Mouse (Mus musculus) ES-E14 (cell line): Measurements from ENCODE around the gene Arl6ip5. TPM values are rescaled to one million over a fixed set of nuclear protein-coding genes. Genes with fewer than 3 reads are reported as not detected.
A peak's percentile ranks its signal among the peaks of the same experiment; 100 is the strongest.

Source experiments
- DNase-seq: peaks from one replicate; pipeline ENCODE4 v3.0.0-alpha.2; 2013; ENCODE audit warnings: low read depth, low spot score
- H3K27ac ChIP-seq: 2 replicates; pipeline ENCODE4 v1.5.1; 2012; ENCODE audit warnings: low read depth, mild to moderate bottlenecking, low read length, moderate library complexity, mixed read lengths; ENCODE audit not compliant: poor library complexity, insufficient read depth, severe bottlenecking
- H3K36me3 ChIP-seq: 2 replicates; pipeline ENCODE4 v1.6.1; 2012; ENCODE audit warnings: mild to moderate bottlenecking, low read length, moderate library complexity, mixed read lengths; ENCODE audit not compliant: control insufficient read depth, poor library complexity, insufficient read depth, severe bottlenecking
- H3K4me1 ChIP-seq, 2 experiments: fragments of 150-350 bp in 1 of 2; sonication (generic) in 1 of 2; 2 replicates each; pipeline ENCODE4 v1.6.1; 2012; ENCODE audit warnings: low read length in 2 of 2, mild to moderate bottlenecking in 1 of 2, mixed read lengths in 1 of 2; ENCODE audit not compliant: control insufficient read depth in 2 of 2, insufficient read depth in 2 of 2, poor library complexity in 1 of 2
- H3K4me3 ChIP-seq, 2 experiments: fragments of 150-350 bp in 1 of 2; sonication (generic) in 1 of 2; 2 replicates each; pipeline ENCODE4 v1.5.1; 2012; ENCODE audit warnings: low read length in 2 of 2, low read depth in 1 of 2, mild to moderate bottlenecking in 1 of 2, mixed read lengths in 1 of 2; ENCODE audit not compliant: insufficient read depth in 1 of 2, poor library complexity in 1 of 2, severe bottlenecking in 1 of 2
- H3K9ac ChIP-seq: 2 replicates; pipeline ENCODE4 v1.6.1; 2012; ENCODE audit warnings: low read depth, mild to moderate bottlenecking, low read length, mixed read lengths; ENCODE audit not compliant: poor library complexity, insufficient read depth, severe bottlenecking
- H3K9me3 ChIP-seq: fragments of 150-350 bp; sonication (generic); 2 replicates; pipeline ENCODE4 v1.6.1; 2012; ENCODE audit warnings: low read depth, mild to moderate bottlenecking, low read length; ENCODE audit not compliant: control insufficient read depth, insufficient read depth
- CHD2 ChIP-seq: IDR thresholded peaks from 2 replicates; pipeline ENCODE4 v1.6.1; 2014; ENCODE audit warnings: mild to moderate bottlenecking, low read depth, low read length, inconsistent platforms
- HCFC1 ChIP-seq: IDR thresholded peaks from 2 replicates; pipeline ENCODE4 v1.6.1; 2012; ENCODE audit warnings: low read length, inconsistent platforms, borderline replicate concordance; ENCODE audit not compliant: insufficient read depth
- MAFK ChIP-seq: IDR thresholded peaks from 2 replicates; pipeline ENCODE4 v1.6.1; 2014; ENCODE audit warnings: mild to moderate bottlenecking, low read depth, low read length, inconsistent platforms; ENCODE audit not compliant: insufficient read depth
- ZC3H11A ChIP-seq: IDR thresholded peaks from 2 replicates; pipeline ENCODE4 v1.6.1; 2012; ENCODE audit warnings: low read depth, mild to moderate bottlenecking, inconsistent platforms, low read length, borderline replicate concordance
- ZNF384 ChIP-seq: IDR thresholded peaks from 2 replicates; pipeline ENCODE4 v1.6.1; 2012; ENCODE audit warnings: low read depth, low read length, inconsistent platforms
- in situ Hi-C, 2 experiments: fragments of 600-800 bp; cut with MboI; formaldehyde crosslinking; loops; one replicate each; pipeline ENCODE4 v1.15.1; 2025; ENCODE audit warnings: low sequenced_read_pairs in 2 of 2, inconsistent platforms in 1 of 2; ENCODE audit not compliant: unreplicated experiment in 2 of 2
- total RNA-seq: library from RNA; depleted of rRNA; stranded (reverse); fragments of 300-350 nt; gene quantifications from 2 replicates; pipeline ENCODE4 v1.2.3, GENCODE M21; 2012; rRNA removed

Arl6ip5 gene
- 46.5 and 64.5 TPM in 2 replicates for total RNA-seq

DNA sequence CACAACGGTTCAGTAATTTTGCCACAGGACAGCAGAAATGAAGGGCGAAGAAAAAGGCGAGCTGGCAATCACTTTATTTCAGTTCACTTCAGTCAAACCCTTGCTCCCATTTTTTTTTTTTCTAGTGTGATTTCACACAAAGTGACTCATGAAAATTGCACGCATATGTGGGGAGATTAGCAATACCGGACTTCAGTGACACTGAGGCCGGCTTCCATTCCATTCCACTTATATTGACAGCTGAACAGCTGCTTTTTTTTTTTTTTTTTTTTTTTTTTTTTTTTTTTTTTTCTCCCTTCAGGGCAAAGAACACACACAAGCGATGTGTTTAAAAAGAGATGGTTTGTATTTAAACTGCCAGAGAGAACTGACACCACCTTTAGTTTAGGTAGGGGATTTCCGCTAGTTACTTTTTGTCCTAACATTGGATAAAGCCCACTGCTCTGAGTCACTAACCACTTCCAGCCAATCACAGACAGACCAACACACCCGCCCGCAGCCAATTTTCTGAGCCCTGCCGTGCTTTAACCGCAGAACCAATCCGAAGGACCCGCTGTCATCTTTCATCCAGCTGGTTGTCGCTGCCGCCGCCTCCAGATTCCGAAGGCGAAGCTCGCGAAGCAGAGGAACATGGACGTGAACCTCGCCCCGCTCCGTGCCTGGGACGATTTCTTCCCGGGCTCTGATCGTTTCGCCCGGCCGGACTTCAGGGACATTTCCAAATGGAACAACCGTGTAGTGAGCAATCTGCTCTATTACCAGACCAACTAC, at the start of gene Arl6ip5:
Arl6ip5 (plus strand) TSS at position 499 of the 771 bp plus-strand sequence.
- H3K9me3 ChIP-seq = no peaks in the 10 kb centered on the region
- TF ChIP-seq MAFK (no peak), HCFC1 (peak; percentile 40; the same call in 1 of the 2 replicates), CHD2 (0 out of 2 replicates have a peak, but pooled peaks have one; percentile 19), ZNF384 (peak; percentile 97), ZC3H11A (no peak)
- DNase-seq = peak; percentile 86
- peak within 1 kb of the TSS; percentile 45 for H3K27ac ChIP-seq
- H3K4me3 ChIP-seq = peak within 1 kb of the TSS; percentile 89 to 97
- in situ Hi-C loops = no loop called here
- H3K36me3 ChIP-seq = no peaks in the 10 kb centered on the region
- peaks cover 1 to 3% of the 10 kb centered on the region in 2 experiments; a peak in 2 of 4 replicates for H3K4me1 ChIP-seq
- H3K9ac ChIP-seq = peak within 1 kb of the TSS; percentile 92

DNA sequence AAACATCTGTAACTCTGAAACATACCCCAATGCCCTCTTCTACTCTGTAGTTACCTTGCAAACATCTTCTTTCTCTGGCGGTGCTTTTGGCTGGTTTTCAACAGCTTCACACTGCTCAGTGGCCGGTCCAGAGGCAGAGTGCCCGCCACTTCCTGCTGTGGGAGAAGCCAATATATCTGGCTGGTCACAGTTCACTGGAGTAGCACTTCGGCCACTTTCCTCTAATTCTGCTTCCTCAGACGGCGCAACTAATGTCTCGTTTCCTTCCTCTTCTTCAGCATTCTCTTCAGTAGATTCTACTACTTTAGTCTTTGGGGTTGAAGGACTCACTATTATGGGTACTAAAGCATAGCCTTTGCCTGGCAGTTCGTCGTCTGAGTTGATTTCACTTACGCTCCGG, 34.8 kb upstream of the Arl6ip5 start:
- no peak for DNase-seq
- no peaks in the 10 kb centered on the region for H3K9me3 ChIP-seq
- no peak overlapping the region for H3K4me3 ChIP-seq
- no peak overlapping the region for H3K27ac ChIP-seq
- H3K4me1 ChIP-seq = no peaks in the 10 kb centered on the region
- H3K9ac ChIP-seq = no peak overlapping the region
- peaks cover 9% of the 10 kb centered on the region for H3K36me3 ChIP-seq
- in situ Hi-C loops = no loop called here
- no peak for TF ChIP-seq CHD2

DNA sequence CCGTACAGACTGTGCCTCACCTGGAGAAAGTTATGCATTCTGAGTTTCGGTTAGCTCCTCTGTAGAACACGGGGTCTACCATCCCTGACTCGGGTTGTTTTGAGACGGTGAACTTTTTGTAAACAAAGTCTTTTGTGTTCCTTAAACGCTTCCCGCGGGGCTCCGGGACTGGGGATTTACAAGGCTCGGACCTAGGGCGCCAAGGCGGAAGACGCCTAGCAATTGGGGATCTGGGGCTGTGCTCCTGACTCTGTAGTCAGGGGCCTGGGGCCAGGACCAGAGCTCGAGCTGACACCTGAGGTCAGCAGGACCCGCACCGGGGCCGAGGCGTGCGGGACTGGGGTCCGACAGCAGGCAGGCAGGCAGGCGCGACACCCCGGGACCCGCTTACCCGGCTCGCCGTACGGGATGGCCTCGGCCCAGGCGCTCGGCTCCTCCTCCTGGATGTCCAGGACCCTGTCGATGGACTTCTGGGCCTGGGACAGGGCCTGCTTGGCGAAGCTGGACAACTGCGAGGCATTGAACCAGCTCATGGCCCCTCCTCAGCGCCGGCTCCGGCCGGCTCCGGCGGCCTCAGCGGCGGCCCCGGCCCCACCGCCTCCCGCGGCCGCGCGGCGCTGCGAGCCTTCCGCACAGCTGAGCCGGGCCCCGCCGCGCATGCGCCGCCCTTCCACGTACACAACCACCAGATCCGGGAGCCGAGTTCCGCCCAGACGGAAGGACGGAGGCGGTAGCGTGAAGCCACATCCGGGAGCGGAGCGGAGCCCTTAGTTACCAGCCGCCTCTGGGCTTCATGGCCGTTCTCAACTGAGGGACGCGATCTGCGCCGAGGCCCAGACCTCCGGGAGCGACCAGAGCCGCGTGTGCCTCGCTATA, 31.8 kb upstream of the Arl6ip5 start, which contains the start of gene Tmf1:
Tmf1 (minus strand) TSS at position 632 of the 876 bp plus-strand sequence.
- peak within 1 kb of the TSS; percentile 92 to 94 for H3K4me3 ChIP-seq
- peak within 1 kb of the TSS; percentile 67 for H3K27ac ChIP-seq
- TF ChIP-seq HCFC1 (peak; percentile 67), MAFK (no peak)
- no peaks in the 10 kb centered on the region for H3K9me3 ChIP-seq
- peak within 1 kb of the TSS; percentile 94 for H3K9ac ChIP-seq
- peaks cover 9% of the 10 kb centered on the region for H3K36me3 ChIP-seq
- in situ Hi-C loops = no loop called here
- peak; percentile 78 for DNase-seq
- no peaks in the 10 kb centered on the region for H3K4me1 ChIP-seq

DNA sequence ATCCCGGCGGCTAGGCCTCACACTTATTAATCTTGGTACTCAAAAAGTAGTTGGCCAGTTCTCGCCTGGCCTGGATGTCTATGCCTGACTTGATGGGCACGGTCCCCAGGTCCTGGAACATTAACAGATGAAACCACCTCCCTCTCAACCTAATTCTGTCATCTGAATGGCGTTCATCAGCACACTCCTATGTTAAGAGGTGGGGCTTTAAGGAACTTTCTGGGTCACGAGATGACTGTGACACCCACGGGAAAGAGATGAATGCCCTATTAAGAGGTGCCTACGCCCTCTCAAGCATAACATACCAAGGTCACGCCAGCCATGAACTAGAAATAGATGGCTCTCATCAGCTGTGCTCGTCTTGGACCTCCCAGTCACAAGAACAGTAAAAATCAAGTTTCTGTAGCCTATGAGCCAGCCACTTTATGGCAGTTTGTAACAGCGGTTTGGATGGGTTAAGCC, 31.1 kb upstream of the Arl6ip5 start:
- TF ChIP-seq HCFC1 (no peak), ZNF384 (no peak)
- in situ Hi-C loops = no loop called here
- peak; percentile 44 for DNase-seq
- Histone ChIP-seq H3K9me3 (no peaks in the 10 kb centered on the region), H3K9ac (peak overlapping the region; percentile 94), H3K36me3 (peaks cover 9% of the 10 kb centered on the region), H3K27ac (peak overlapping the region; percentile 67), H3K4me3 (peak overlapping the region; percentile 92 to 94), H3K4me1 (no peaks in the 10 kb centered on the region)
